Mouse (Mus musculus): ENCODE data around the gene Stxbp1.

The Stxbp1 gene

GRCm38 (mm10) chr2:32744272-32744982 is 102.6 kb downstream of the Stxbp1 start:
- POLR2A ChIA-PET: interaction anchor here in 3 of 4 experiments (0.9 to 12.4 kb wide), 4 partner anchors 13 to 26 kb away, joined by 3 to 118 read pairs (median 14); partner anchors contain the start of gene Tor2a (in 1 of the 3)
- CTCF ChIA-PET: interaction anchor here in 1 of 4 experiments (0.7 to 2.5 kb wide), 5 partner anchors 7 to 188 kb away, joined by 3 to 8 read pairs (median 7); partner anchors contain the start of gene Tor2a

- POLR2A ChIA-PET: interaction anchor here (0.6 to 12.4 kb wide), 23 partner anchors 9 to 220 kb away, joined by 3 to 118 read pairs (median 4); partner anchors contain the start of genes Fpgs (in 1 of the 4), Lrsam1 (in 1 of the 4), Rpl12 (in 1 of the 4) and Tor2a (in 1 of the 4)
- CTCF ChIA-PET: interaction anchor here in 2 of 4 experiments (0.8 to 2.4 kb wide), 6 partner anchors 10 to 166 kb away, joined by 3 to 8 read pairs (median 6); partner anchors contain the start of gene Tor2a (in 2 of the 2)
These were observed 104.9 kb downstream of the Stxbp1 start for GRCm38 (mm10) chr2:32742173-32742531.

- POLR2A ChIA-PET: interaction anchor here (0.6 to 12.4 kb wide), 22 partner anchors 9 to 220 kb away, joined by 3 to 118 read pairs (median 4); partner anchors contain the start of genes Fpgs (in 1 of the 4), Lrsam1 (in 1 of the 4), Rpl12 (in 1 of the 4) and Tor2a (in 1 of the 4)
- CTCF ChIA-PET: interaction anchor here in 3 of 4 experiments (0.6 to 1.8 kb wide), 9 partner anchors 13 to 187 kb away, joined by 3 to 8 read pairs (median 3); partner anchors contain the start of gene Tor2a (in 2 of the 3)
These were observed 105.5 kb downstream of the Stxbp1 start for GRCm38 (mm10) chr2:32741273-32742172.

GRCm38 (mm10) chr2:32740916-32741272 is 106.2 kb downstream of the Stxbp1 start, which contains the start of gene 6330409D20Rik:
TSS of gene 6330409D20Rik (minus strand) at chr2:32741016.
- POLR2A ChIA-PET: interaction anchor here in 2 of 4 experiments (0.8 to 12.4 kb wide), 6 partner anchors 10 to 41 kb away, joined by 4 to 118 read pairs (median 7); no protein-coding TSS in a partner anchor
- CTCF ChIA-PET: interaction anchor here in 3 of 4 experiments (0.6 to 1.2 kb wide), 5 partner anchors 12 to 45 kb away, joined by 3 to 4 read pairs (median 3); partner anchors contain the start of gene Tor2a (in 2 of the 3)

GRCm38 (mm10) chr2:32739311-32739710 is 107.7 kb downstream of the Stxbp1 start:
- CTCF ChIA-PET: no interaction called here
- POLR2A ChIA-PET: interaction anchor here in 2 of 4 experiments (0.8 to 12.4 kb wide), 7 partner anchors 9 to 112 kb away, joined by 3 to 118 read pairs (median 3); partner anchors contain the start of gene Tor2a (in 1 of the 2)

Measured in embryonic stem cell, embryonic (primary cell).